Mouse (Mus musculus) macrophage (primary cell): ENCODE results near the gene Tsc22d4. TPM values are rescaled to one million over a fixed set of nuclear protein-coding genes. Genes with fewer than 3 reads are reported as not detected.
A peak's percentile ranks its signal among the peaks of the same experiment; 100 is the strongest.

Experiments
- H3K27ac ChIP-seq: fragments of 350-480 bp; formaldehyde crosslinking; 2 replicates; pipeline ENCODE4 v1.9.0; 2021
- H3K36me3 ChIP-seq: fragments of 350-480 bp; formaldehyde crosslinking; 2 replicates; pipeline ENCODE4 v1.9.0; 2021; ENCODE audit errors: inconsistent target
- H3K4me3 ChIP-seq: fragments of 350-480 bp; formaldehyde crosslinking; 2 replicates; pipeline ENCODE4 v1.9.0; 2021; ENCODE audit errors: inconsistent target
- H3K79me2 ChIP-seq: fragments of 350-480 bp; formaldehyde crosslinking; 2 replicates; pipeline ENCODE4 v1.9.0; 2021; ENCODE audit errors: inconsistent target
- WGBS: methylation state at CpG from one replicate; pipeline ENCODE4 v1.1.7; 2026; ENCODE audit warnings: inconsistent platforms; ENCODE audit not compliant: missing documents; 5-methylcytosine and 5-hydroxymethylcytosine counted together
- polyA plus RNA-seq: library from polyadenylated mRNA; stranded (reverse); fragments of 250-400 nt; gene quantifications from 3 replicates; pipeline ENCODE4 v1.2.4, GENCODE M21; 2018; ENCODE audit warnings: inconsistent platforms

Gene Tsc22d4
- polyA plus RNA-seq, 1 experiment from 2014 or later = 84.4 TPM

DNA sequence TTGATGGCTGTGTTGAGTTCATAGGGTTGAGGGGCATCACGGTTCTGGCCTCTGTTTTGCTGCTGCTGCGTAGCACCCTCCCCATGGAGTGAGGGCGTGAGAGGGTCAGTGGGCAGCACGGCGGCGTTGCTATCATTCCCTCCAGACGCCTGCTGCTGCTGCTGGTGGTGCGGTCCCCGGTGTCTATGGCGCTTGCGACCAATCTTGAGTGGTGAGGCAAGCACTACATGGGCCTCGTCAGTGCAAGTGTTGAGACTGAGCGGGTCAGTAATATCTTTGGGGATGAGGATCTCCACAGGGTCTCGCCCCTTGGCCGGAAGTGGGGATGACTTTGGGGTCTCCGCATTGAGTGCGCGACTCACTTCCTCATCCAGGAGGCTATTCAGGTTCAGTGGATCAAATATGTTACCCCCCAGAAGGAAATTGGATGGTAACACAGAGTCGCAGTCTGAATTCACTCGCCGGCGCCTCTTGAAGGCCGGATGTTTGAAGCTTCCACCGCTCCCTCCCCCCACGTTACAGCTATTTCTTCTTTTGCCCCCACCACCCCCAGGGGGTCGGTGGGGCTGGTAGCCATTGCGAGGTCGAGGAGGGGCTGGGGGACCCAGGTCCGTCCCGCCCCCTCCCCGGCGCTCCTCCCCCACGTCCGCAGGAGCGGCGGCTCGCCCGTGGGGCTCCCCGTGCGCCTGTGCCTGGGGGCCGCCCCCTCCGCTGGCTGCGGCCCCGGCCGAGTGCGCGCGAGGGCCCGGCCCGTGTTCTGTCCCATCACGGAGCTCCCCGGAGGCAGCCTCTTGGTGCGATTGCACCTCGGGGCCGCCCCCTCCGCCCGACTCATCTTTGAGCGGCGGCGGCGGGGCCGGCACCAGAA is 39.9 kb downstream of the Tsc22d4 start:
- WGBS = 2% methylated on average over 44 of the region's 62 CpGs
- Histone ChIP-seq H3K36me3 (peaks cover 19% of the 10 kb centered on the region), H3K27ac (peak overlapping the region; percentile 56), H3K4me3 (peak overlapping the region; percentile 57), H3K79me2 (peaks cover 44% of the 10 kb centered on the region)

- H3K36me3 ChIP-seq = peaks cover 19% of the 10 kb centered on the region
- H3K4me3 ChIP-seq = peak overlapping the region; percentile 57
- peak overlapping the region; percentile 96 for H3K27ac ChIP-seq
- WGBS = under 1% methylated on average over 76 of the region's 79 CpGs
- peaks cover 41% of the 10 kb centered on the region for H3K79me2 ChIP-seq
Measured at GRCm38 (mm10) chr5:137786109-137786942, 40.8 kb downstream of the Tsc22d4 start.

GRCm38 (mm10) chr5:137787151-137787928 is 41.8 kb downstream of the Tsc22d4 start, which contains the start of the genes Mepce and Zcwpw1:
Gene Mepce, minus strand, starts transcription at chr5:137787655.
Gene Zcwpw1, plus strand, starts transcription at chr5:137787798.
- Histone ChIP-seq H3K79me2 (peaks cover 32% of the 10 kb centered on the region), H3K36me3 (peaks cover 10% of the 10 kb centered on the region), H3K27ac (peak within 1 kb of the TSS; percentile 96), H3K4me3 (peak within 1 kb of the TSS; percentile 65)
- under 1% methylated on average over 48 of the region's 48 CpGs for WGBS

DNA sequence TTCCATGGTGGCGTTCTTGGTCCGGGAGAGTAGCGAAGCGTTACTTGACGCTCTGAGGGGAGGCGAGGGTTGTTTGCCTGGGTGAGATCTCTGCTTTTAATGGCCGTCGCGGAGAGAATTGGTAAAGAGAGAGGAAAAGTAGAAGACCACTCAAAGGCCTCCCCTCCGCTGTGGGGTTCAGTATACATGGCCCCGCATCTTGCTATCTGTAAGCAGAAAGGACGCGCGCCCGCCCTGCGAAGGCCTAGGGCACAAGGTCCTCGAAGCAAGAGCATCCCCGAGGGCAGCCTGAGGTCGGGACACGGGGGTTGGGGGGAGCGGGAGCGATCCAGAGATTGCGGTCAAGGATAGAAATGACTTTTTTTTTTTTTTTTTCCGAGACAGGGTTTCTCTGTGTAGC is 42.6 kb downstream of the Tsc22d4 start:
- H3K4me3 ChIP-seq = no peak overlapping the region
- WGBS = 76% methylated on average over 23 of the region's 24 CpGs
- H3K27ac ChIP-seq = no peak overlapping the region
- peaks cover 24% of the 10 kb centered on the region for H3K79me2 ChIP-seq
- peaks cover 2% of the 10 kb centered on the region; the same call in 1 of the 2 replicates for H3K36me3 ChIP-seq

- 80% methylated on average over 2 of the region's 2 CpGs for WGBS
- H3K79me2 ChIP-seq = peaks cover 15% of the 10 kb centered on the region
Measured at GRCm38 (mm10) chr5:137788946-137789531, 43.5 kb downstream of the Tsc22d4 start.

DNA sequence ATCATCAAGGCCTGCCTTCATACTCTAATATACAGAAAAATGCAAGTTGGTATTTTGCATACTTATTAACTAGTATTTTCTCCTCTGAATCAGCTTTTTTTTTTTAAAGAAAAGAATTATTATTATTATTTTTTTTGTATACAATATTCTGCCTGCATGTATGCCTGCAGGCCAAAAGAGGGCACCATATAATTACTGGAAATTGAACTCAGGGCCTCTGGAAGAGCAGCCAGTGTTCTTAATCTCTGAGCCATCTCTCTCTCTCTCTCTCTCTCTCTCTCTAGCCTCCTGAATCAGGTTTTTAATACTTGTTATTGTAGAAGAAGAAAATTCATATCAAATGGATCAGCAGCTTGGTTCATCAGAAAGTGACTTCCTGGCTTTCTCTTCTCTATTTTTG is 46.0 kb downstream of the Tsc22d4 start:
- H3K4me3 ChIP-seq = no peak overlapping the region
- no peaks in the 10 kb centered on the region for H3K79me2 ChIP-seq
- no peaks in the 10 kb centered on the region for H3K36me3 ChIP-seq
- H3K27ac ChIP-seq = no peak overlapping the region

More at GRCm38 (mm10) chr5:137788946-137789531, 43.5 kb downstream of the Tsc22d4 start:
- H3K36me3 ChIP-seq = no peaks in the 10 kb centered on the region
- no peak overlapping the region for H3K4me3 ChIP-seq
- H3K27ac ChIP-seq = no peak overlapping the region

DNA sequence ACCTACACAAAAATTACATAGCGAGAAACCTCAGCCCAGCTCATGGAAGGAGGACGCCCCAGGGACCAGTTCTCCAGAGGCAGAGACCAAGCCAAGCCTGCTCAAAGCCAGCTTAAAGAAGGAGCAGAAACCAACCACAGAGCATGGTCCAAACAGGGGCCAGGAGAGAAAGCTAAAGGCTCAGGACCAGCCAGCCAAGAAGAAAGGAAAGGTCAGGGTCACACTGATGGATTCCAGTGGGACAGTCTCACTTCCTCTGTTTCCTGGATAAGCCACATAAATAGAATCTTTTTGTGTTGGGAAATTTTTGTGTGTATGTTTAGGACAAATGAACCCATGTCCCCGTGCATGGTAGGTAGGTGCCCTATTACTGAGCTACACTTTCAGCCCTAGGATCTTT is 51.1 kb downstream of the Tsc22d4 start:
- H3K36me3 ChIP-seq = no peaks in the 10 kb centered on the region
- no peak overlapping the region for H3K27ac ChIP-seq
- whole genome bisulfite sequencing = 58% methylated on average over 3 of the region's 3 CpGs
- no peaks in the 10 kb centered on the region for H3K79me2 ChIP-seq
- H3K4me3 ChIP-seq = no peak overlapping the region

- no peak overlapping the region for H3K4me3 ChIP-seq
- 96% methylated on average over 3 of the region's 3 CpGs for WGBS
- no peak overlapping the region for H3K27ac ChIP-seq
- H3K79me2 ChIP-seq = no peaks in the 10 kb centered on the region
- H3K36me3 ChIP-seq = no peaks in the 10 kb centered on the region
Measured at GRCm38 (mm10) chr5:137800917-137801316, 55.4 kb downstream of the Tsc22d4 start.

GRCm38 (mm10) chr5:137806158-137806557 is 60.6 kb downstream of the Tsc22d4 start:
- no peaks in the 10 kb centered on the region for H3K36me3 ChIP-seq
- H3K79me2 ChIP-seq = no peaks in the 10 kb centered on the region
- H3K4me3 ChIP-seq = no peak overlapping the region
- no peak overlapping the region for H3K27ac ChIP-seq
- 92% methylated on average over 1 of the region's 1 CpGs for WGBS

- 100% methylated on average over 5 of the region's 5 CpGs for WGBS
- Histone ChIP-seq H3K4me3 (no peak overlapping the region), H3K36me3 (no peaks in the 10 kb centered on the region), H3K79me2 (no peaks in the 10 kb centered on the region), H3K27ac (no peak overlapping the region)
Measured at GRCm38 (mm10) chr5:137808316-137808715, 62.8 kb downstream of the Tsc22d4 start.

- Histone ChIP-seq H3K79me2 (no peaks in the 10 kb centered on the region), H3K4me3 (no peak overlapping the region), H3K36me3 (no peaks in the 10 kb centered on the region), H3K27ac (peak overlapping the region; percentile 46)
- WGBS = 55% methylated on average over 4 of the region's 4 CpGs
Measured at GRCm38 (mm10) chr5:137817466-137818222, 72.1 kb downstream of the Tsc22d4 start.
